In genomic region chr7:110163024-110163423, GRCm38 (mm10) we compare ENCODE assay signal across 10 mouse cellular contexts. TPM values are rescaled to one million over a fixed set of nuclear protein-coding genes. Genes with fewer than 3 reads are reported as not detected.
DNase-seq lines count a peak whose midpoint lies in the region; ATAC-seq and TF ChIP-seq lines count a peak whose summit lies in the region.
"Had no signal": no experiment of that assay in that cellular context is flagged by ENCODE, and none has a peak within 500 bp of the region (broad histone marks: within the 10 kb centered on the region; RNA-seq: fewer than 3 reads in every experiment).

No protein-coding gene starts in this region.

- no peaks in the 10 kb centered on the region for H3K36me3 ChIP-seq in heart, embryonic 11.5 days (ENCODE audit: control insufficient read depth, insufficient read depth, low read length)
- no peaks in the 10 kb centered on the region for H3K36me3 ChIP-seq in lung, postnatal 0 days (ENCODE audit: insufficient read depth, low read length)
- H3K36me3 ChIP-seq: embryonic facial prominence, embryonic 13.5 days; neural tube, embryonic 12.5 days had no signal

- ATAC-seq in heart, embryonic 11.5 days (replicated peaks; ENCODE audit: insufficient number of reproducible peaks, low FRiP score, low TSS enrichment), result no peak
- ATAC-seq in lung, postnatal 0 days, result no peak

- no peak overlapping the region for H3K4me3 ChIP-seq in heart, embryonic 11.5 days (ENCODE audit: low read depth, low read length)
- H3K4me3 ChIP-seq in lung, postnatal 0 days (ENCODE audit: low read depth, low read length), result no peak overlapping the region
- H3K4me3 ChIP-seq: embryonic facial prominence, embryonic 13.5 days; neural tube, embryonic 12.5 days had no signal

- 89% methylated on average over 6 of the region's 6 CpGs for WGBS in heart, embryonic 11.5 days (ENCODE audit: insufficient replicate concordance)
- WGBS in lung, postnatal 0 days, result 91% methylated on average over 6 of the region's 6 CpGs

- peaks cover 9% of the 10 kb centered on the region for H3K4me1 ChIP-seq in heart, embryonic 11.5 days (ENCODE audit: control insufficient read depth, insufficient read depth, low read length)
- H3K4me1 ChIP-seq in lung, postnatal 0 days (ENCODE audit: insufficient read depth, low read depth, low read length), result peaks cover 5% of the 10 kb centered on the region; the same call in 1 of the 2 replicates
- H3K4me1 ChIP-seq: neural tube, embryonic 12.5 days had no signal

- peak; percentile 30 for TF ChIP-seq CTCF in lung, postnatal 0 days (IDR thresholded peaks at IDR 0.05)
- peak; percentile 2; the same call in 1 of the 2 replicates for TF ChIP-seq CTCF in brain, embryonic 14.5 days (IDR thresholded peaks at IDR 0.05; ENCODE audit: borderline replicate concordance, extremely low read depth, insufficient read depth, insufficient read length)

- no peaks in the 10 kb centered on the region for H3K27me3 ChIP-seq in heart, embryonic 11.5 days (ENCODE audit: control insufficient read depth, insufficient read depth, low read length)
- no peaks in the 10 kb centered on the region for H3K27me3 ChIP-seq in lung, postnatal 0 days (replicated peaks; ENCODE audit: insufficient read depth, low read length)
- H3K27me3 ChIP-seq: embryonic facial prominence, embryonic 13.5 days; neural tube, embryonic 12.5 days had no signal

- H3K4me2 ChIP-seq in heart, embryonic 11.5 days, result no peak overlapping the region
- H3K4me2 ChIP-seq in lung, postnatal 0 days (replicated peaks; ENCODE audit: low read depth, low read length), result no peak overlapping the region
- H3K4me2 ChIP-seq: neural tube, embryonic 12.5 days had no signal

- no peaks in the 10 kb centered on the region for H3K9me3 ChIP-seq in heart, embryonic 11.5 days (replicated peaks; ENCODE audit: control insufficient read depth, low read length)
- no peaks in the 10 kb centered on the region for H3K9me3 ChIP-seq in lung, postnatal 0 days (ENCODE audit: low read length)
- H3K9me3 ChIP-seq: embryonic facial prominence, embryonic 13.5 days; neural tube, embryonic 12.5 days had no signal

- no peak for TF ChIP-seq POLR2A in brain, embryonic 14.5 days (IDR thresholded peaks at IDR 0.05; ENCODE audit: borderline replicate concordance, extremely low read depth, insufficient read depth, insufficient read length, poor library complexity, severe bottlenecking)

- no peak for TF ChIP-seq EP300 in lung, postnatal 0 days (IDR thresholded peaks at IDR 0.05)

- DNase-seq in heart, postnatal 4 days, result peak; percentile 45
- DNase-seq in lung, postnatal 0 days (ENCODE audit: low spot score), result no peak
- no peak for DNase-seq in lung, postnatal 25 days (ENCODE audit: low spot score)
- DNase-seq in brain, embryonic 14.5 days (ENCODE audit: low read depth), result no peak
- peak; percentile 16 for DNase-seq in lung, postnatal 36 days
- no peak for DNase-seq in adrenal gland, postnatal 4 days (ENCODE audit: low spot score in 2 of 2)
- no peak for DNase-seq in ovary, postnatal 36 days (ENCODE audit: low spot score)

- no peak overlapping the region for H3K27ac ChIP-seq in heart, embryonic 11.5 days (ENCODE audit: low read depth, low read length)
- no peak overlapping the region for H3K27ac ChIP-seq in lung, postnatal 0 days (ENCODE audit: low read length)
- H3K27ac ChIP-seq: embryonic facial prominence, embryonic 13.5 days; neural tube, embryonic 12.5 days had no signal

- H3K9ac ChIP-seq in heart, embryonic 11.5 days (ENCODE audit: low read depth, low read length), result no peak overlapping the region
- H3K9ac ChIP-seq in lung, postnatal 0 days (replicated peaks; ENCODE audit: low read depth), result no peak overlapping the region
- H3K9ac ChIP-seq: embryonic facial prominence, embryonic 13.5 days; neural tube, embryonic 12.5 days had no signal

RNA-seq across cellular contexts. Expression of gene Wee1, which starts 41.2 kb away (rescaled TPM):
- 10 to 100 TPM; 42.5 to 45.8 TPM for total RNA-seq in heart, postnatal 4 days (2021)
- polyA plus RNA-seq in heart, embryonic 11.5 days (2014; fragmentation: Nextera tagmentation; extraction: Ambion mirVana), result 25.0 and 25.9 TPM in 2 replicates
- 7.9 and 8.6 TPM in 2 replicates for polyA plus RNA-seq in lung, postnatal 0 days (2015; fragmentation: Nextera tagmentation; extraction: Ambion mirVana)
- 10.3 and 14.2 TPM in 2 replicates for polyA plus RNA-seq in brain, embryonic 14.5 days (2012; rRNA removed)
- 10 to 100 TPM; 23.5 to 23.6 TPM for total RNA-seq in adrenal gland, postnatal 4 days (2021)

RNA-seq across cellular contexts. Expression of gene Swap70, which starts 58.5 kb away (rescaled TPM):
- total RNA-seq in heart, postnatal 4 days (2021), result 10 to 100 TPM; 23.2 to 24.1 TPM
- 14.4 and 18.8 TPM in 2 replicates for polyA plus RNA-seq in heart, embryonic 11.5 days (2014; fragmentation: Nextera tagmentation; extraction: Ambion mirVana)
- 38.4 and 38.9 TPM in 2 replicates for polyA plus RNA-seq in lung, postnatal 0 days (2015; fragmentation: Nextera tagmentation; extraction: Ambion mirVana)
- 5.5 and 7.5 TPM in 2 replicates for polyA plus RNA-seq in brain, embryonic 14.5 days (2012; rRNA removed)
- 10 to 100 TPM; 30.2 to 31.2 TPM for total RNA-seq in adrenal gland, postnatal 4 days (2021)

Comparison
In these comparisons a context has a peak if more than half of its experiments do, and no peak if none do; other contexts are left out.
1. DNase-seq: peak in heart, postnatal 4 days (single experiment) and lung, postnatal 36 days (single experiment); none in lung, postnatal 0 days (single experiment), lung, postnatal 25 days (single experiment), brain, embryonic 14.5 days (single experiment), adrenal gland, postnatal 4 days (0 of 2) and ovary, postnatal 36 days (single experiment).